Mouse (Mus musculus) ovary, postnatal 14 days (tissue): ENCODE results near the gene Pin1.
"Not testable (repeated sequence)": the region's sequence is repeated elsewhere in the genome, so short reads cannot be mapped to it uniquely, and the experiment has no call there.

Experiments used
- DNase-seq: peaks from one replicate; pipeline ENCODE4 v3.0.0; 2022; ENCODE audit warnings: low spot score

Pin1 gene

DNA sequence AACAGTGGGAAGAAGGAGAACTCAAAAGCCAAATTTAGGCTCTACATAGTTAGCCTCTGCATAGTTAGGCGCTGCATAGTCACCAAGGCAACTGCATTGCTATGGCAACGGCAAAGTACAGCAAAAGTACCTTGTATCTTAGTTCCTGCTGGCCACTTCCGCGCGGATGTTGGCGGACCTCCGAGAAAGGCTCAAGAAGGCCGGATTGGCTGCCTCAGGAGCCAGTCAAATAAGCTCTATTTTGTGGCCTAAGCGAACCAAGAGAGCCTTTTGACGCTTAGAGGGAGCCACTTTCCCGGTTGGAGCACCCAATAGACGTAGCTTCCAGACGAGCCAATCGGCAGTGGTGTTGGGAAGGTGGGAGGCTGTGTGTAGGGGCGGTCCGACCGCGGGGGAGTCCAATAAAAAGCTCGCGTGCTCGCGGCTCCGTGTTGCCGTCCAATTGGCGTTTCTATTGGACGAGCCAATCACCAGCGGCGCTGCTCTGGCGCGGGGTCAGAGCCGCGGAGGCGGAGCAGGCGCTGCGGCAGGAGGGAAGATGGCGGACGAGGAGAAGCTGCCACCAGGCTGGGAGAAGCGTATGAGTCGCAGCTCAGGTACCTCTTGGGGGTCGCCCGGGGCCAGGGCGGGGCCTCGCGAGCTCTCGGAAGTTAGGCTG, at the start of gene Pin1:
Gene Pin1 (plus strand): TSS at position 494 of the 658 bp plus-strand sequence.
- DNase-seq: peak; percentile 95

DNA sequence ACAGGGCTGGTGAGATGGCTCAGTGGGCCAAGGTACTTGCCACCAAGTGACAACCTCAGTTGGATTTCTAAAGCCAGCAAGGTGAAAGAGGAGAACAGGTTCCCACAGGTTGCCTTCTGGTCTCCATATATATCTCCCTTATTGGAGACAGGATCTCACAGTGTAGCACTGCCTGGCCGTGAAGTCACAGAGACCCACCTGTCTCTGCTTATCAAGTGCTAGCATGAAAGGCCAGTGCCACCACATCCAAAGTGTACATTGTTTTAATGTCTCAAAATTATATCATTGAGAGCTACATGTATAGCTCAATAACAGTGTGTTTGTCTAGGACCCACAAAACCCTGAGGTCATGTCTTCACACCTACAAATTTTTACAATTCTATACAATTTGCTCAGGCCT, 45.6 kb upstream of the Pin1 start:
- no peak for DNase-seq

DNA sequence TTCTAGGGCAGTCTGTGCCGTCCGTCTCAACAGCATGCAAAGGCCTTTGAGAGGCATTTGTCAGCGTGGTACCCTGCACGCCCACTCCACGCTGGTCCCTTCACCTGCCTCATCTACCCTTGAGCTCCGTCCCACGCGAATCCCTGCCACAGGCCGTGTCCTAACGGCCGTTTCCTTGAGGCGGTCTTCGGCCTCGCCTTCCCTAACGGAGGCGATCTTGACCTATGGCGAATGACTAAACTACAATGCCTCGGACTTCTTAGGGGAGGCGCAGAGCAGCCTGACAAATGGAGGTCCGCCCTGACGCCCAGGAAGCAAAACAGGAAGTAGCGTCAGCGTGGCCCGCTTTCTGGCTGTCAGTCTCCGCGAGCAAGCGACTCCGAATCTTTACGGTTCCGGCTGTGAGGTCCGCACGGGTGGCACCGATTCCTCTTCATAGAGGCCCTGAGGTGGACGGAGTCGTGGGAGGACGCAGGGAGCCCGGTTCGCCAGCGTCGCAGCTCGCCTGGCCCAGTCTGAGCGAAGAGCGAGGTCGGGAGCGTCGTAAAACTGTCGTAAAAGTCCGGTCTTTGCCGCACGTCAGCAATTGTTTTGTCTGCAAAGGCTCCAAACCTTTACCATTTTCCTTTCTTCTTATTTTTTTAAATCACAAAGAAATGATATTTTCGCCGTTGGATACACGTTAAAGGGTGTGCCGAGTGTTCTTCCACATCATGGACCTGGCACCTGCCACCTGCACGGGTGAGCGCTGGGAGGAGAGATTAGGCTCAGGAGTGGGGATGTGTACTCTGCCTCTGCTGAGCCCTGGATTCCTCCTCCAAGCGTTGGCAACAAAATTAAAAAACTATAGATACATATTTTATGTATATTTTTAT, 44.6 kb upstream of the Pin1 start:
- DNase-seq: peak; percentile 76

DNA sequence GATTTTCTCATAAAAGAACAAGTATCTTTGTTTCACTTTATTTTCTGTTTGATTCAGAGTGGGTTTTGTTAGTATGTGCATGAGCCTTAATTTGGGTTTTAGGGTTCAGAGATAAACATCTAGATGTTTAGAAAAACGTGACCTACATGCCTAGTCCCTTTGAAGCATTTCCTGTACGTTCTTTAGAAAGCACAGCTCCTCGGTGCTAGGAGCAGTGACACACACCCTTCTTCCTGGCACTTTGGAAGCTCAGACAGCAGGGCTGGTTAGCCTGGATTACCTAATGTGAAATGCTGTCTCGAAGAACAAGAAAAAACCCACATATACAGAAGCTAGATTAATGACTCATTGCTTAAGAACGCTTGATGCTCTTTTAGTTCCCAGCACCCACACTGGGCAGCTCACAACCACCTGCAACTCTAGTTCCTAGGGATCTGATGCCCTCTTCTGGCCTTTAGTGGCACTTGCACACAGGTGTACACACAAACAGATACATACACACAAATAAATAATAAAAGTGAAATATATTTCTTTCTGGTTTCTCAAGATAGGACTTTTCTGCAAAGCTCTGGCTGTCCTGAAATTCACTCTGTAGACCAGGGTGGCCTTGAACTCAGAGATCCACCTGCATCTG, 41.9 kb upstream of the Pin1 start:
- no peak for DNase-seq

DNA sequence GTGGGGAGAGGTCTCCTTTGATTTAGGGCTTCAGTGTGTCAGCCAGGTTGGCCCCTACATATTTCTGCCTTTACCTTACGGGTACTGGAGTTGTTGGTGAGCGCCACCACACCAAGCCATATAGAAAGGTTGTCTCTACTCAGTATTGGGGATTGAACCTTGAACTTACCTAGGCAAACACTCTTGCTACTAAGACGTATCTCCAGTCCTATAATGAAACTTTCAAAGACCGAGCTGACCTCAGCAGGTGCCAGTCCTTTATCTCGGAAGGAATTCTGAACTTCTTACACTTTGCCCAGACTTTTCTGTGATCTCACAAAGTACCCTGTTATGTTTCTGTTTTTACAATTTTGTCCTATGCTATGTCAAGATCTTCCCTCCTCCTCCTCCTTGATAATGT, 39.9 kb upstream of the Pin1 start:
- no peak for DNase-seq

DNA sequence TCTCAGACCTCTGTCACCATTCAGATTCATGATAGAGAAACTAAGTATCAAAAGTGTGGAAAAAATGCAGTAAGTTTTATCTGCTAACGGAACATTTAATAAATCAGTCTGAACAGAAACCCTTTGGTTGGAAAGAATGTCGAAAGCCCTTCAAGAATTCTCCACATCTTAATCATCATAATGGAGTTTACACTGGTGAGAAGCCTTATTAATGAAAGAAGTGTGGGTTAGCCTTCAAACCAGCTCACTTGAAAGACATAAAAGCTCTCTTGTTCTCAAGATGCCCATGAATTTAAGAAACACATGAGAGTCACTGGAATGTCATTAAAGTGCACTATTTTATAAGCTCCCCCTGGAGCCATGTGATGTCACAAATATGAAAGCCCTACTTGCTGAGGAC, 35.2 kb upstream of the Pin1 start:
- no peak for DNase-seq

DNA sequence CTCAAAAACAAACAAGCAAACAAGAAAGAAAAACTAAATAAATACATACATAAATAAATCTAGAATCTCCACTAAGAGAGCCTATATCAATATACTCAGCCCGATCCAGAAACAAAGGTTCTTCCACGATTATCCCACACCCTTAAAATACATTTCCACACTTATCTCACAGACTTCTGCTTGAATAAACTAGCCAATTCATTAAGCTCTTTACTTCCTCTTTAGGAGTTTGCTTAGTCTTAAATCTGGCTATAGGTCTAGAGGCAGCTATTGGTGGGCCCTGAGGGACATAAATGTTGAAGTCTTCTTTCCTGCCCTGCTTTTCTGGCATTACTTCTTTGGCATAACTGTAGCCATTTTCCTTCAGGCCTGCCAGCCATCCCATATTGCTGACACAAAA, 20.6 kb upstream of the Pin1 start:
- no peak for DNase-seq

DNA sequence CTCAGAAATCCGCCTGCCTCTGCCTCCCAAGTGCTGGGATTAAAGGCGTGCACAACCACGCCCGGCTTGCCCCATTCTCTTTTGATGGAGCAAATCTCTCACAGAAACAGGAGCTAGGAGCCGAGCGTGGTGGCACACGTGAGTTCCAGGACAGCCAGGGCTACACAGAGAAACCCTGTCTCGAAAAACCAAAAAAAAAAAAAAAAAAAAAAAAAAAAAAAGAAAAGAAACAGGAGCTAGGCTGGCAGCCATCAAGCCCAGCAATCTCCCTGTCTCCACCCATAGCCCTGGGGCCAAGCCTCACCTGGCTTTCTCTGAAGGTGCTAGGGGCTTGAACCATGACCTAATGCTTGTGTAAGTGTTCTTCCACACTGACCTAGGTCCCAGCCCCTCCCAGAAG, 16.2 kb upstream of the Pin1 start:
- DNase-seq: not testable (repeated sequence)

DNA sequence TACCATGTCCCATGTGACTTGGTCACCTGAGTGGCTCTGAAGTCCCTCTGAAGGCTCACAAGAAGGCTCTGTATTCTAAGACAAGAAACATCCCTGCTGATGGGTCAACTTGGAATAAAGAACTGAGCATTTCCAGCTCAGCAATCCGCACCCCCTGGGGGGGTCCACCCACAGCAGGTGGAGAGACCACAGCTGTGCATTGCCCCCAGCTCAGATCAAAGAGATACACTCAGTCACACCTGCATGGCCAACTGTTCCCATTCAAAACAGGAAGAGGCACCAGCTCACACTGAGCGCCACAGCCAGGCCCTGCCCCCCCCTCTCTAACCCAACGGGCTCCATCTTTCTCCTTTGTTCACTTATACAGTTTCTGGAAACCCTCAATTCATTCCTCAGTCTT, 15.6 kb upstream of the Pin1 start:
- no peak for DNase-seq

DNA sequence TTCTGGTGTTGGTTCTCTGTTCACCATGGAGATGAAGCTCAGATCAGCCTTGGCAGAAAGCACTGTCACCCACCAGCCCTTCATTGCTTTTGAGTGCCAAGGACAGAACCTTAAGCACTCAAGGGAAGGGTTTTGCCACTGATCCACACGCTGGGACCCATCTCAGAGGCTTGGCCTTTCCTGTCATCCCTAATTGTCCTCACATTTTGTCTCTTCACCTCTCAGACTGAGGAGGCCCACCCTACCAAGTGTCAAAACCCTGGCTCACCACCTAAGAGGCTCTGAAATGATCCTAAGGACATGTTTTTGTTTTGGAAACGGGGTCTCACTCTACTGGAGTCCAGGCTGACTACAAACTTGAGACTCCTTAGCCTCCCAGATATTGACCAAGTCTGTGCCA, 15.1 kb upstream of the Pin1 start:
- no peak for DNase-seq

DNA sequence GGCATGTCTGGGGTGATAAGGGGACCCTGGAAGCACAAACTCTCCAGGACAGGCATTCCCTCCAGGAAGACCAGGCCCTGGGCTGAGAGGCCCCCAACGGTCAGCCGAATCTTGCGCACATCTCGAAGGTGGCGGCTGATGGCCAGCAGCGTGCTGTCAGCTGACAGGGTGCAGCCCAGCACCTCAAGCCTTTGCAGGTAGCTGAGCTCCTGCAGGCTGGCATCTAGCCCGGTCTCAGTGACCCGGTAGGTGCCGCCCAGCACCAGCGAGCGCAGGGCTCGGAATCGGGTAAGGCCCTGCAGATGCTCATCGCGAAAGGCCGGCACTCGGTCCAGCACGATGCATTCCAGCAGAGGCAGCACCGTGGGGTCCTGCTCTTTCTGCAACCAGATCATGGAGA, 13.3 kb upstream of the Pin1 start:
- DNase-seq: no peak

DNA sequence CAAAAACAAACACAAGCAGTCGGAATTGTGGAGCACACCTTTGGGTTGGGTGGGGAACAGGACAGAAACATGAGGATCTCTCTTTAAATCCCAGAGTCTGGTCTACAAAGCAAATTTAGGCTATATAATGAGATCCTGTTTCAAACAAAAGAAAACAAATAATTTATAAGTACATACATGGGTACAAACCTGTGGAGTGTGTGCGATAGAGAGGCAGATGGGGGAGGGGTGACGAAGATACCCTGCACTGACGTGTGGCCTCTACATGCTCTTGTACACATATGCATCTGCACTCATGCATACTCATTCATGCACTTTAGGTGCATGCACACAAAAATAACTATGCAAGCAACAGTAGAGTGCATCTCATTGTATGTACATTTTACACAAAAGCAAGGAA, 12.4 kb upstream of the Pin1 start:
- no peak for DNase-seq

DNA sequence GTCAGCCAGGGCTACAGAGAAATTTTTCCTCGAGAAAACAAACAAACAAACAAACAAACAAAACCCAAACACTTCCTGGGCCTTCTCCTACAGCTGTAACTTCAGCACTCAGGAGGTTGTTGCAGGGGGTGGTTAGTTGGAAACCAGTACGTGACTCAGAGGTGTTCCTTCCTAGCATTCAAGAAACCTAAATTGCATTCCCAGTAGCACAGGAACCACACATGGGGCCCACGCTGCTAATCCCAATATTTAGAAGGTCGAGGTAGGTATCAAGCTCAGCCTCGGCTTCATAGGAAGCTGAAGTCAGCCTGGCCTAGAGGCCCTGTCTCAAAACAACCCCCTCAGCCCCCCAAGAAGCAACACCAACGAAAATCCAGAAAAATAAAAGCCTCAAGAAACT, 10.4 kb upstream of the Pin1 start:
- DNase-seq: no peak

DNA sequence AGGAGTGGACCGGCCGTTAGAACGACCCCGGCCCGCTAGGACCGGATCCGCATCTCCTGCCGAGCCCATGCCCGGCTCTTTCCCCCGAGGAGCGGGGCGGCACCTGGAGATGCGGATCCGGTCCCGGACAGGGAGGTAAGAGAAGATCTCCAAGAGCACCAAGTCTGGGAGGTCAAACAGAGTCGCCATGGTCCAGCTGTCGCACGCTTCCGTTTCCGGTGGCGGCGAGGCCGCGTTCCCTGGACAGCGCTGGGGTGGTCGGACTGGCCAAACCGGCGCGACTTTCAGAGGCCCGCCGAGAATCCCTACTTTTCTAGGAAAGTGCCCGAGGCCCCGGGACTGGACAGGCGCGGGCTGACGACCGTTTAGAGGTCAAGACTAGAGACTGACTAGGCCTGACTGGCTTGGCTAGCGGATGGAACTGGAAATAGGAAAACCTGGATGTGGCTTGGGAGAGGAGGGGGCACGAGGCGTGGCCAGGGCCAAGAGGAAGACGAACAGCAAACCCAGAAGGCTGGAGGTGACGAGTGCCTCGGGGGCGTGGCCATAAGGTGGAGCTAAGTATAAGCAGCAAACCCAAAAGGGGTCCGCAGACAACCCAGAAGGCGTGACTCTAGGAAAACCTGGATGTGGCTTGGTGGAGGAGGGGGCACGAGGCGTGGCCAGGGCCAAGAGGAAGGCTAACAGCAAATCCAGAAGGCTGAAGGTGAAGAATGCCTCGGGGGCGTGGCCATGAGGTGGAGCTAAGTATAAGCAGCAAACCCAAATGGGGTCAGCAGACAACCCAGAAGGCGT, 9.6 kb upstream of the Pin1 start, which contains the start of gene Ubl5:
Gene Ubl5 (plus strand): TSS at position 778 of the 795 bp plus-strand sequence.
- DNase-seq: peak; percentile 61

DNA sequence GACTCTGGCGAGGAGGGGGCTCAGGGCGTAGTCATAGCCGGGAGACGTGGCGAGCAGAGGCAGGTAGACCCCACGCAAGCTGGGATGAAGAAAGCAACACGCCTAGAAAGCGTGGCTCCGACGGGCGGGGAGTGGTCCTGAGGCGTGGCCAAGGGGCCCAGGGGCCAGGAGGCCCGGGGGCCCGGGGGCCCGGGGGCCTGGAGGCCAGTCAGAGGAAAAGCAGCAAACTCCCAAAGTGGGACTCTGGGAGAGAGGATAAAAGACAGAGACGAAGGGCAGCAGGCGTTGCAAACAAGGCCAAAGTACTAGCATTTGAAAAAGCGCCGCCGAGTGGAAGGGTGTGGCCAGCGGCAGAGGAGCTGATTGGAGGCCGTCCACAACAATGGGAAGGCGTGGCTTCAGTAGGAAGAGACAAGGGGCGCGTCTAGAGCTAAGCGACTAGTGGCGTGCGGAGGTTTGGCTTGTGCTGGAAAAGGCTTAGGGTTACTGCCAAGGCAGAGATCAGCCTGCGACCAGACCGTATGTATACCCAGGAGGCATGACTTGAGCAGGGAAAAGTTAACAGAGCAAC, 8.9 kb upstream of the Pin1 start:
- peak; percentile 72 for DNase-seq

DNA sequence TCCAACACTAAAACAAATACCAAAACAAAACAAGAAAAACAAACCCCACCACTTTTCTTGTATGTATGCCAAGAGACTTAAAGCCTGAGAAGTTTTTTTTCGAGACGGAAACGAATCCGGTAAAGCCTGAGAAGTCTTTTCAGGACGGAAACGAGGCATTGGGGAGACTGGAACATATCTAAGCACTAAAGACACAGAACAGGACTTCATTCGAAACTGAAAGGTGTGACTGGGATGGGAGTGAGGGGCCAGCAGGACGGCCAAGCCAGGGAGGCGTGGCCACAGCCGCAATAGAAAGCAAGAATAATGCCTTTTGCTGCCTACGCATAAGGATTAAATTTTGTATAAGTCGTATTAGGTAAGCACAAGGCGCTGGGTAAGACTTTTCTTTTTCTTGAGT, 8.1 kb upstream of the Pin1 start:
- no peak for DNase-seq

DNA sequence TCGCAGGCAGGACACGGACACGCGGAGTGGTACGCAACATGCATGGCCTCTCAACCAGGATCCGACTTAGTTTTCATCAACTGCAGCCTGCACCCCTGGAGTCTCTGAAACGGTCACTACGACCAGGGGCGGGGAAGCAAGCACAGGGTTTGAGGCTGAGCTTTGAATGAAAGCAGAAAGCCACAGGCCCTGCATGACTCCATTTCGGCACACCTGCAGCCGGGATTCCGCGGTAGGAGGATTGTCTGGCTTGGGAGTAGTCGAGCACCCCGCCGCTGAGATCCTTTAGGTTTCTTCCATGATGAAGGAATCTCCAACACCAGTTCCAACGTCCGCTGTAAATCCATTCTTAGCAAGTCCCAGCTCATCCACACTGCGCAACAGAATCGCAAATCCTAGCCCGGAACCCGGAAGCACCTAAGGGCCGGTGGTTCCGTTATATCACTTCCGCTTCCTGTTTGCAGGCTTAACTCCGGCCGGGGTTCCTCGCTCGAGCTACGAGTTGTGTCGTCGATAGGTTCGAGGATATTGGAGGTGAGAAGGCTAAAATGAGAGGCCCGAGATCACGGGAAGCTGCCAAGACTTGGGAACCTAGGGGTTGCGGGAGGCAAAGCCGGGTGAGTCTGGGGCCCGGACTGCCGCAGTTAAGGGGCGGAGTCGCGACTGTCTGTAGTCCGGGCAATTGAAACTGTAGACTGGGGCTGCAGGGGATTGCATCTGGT, 7.4 kb upstream of the Pin1 start, which contains the start of gene Fbxl12:
Gene Fbxl12 (minus strand): TSS at position 408 of the 722 bp plus-strand sequence.
- DNase-seq: peak; percentile 61

DNA sequence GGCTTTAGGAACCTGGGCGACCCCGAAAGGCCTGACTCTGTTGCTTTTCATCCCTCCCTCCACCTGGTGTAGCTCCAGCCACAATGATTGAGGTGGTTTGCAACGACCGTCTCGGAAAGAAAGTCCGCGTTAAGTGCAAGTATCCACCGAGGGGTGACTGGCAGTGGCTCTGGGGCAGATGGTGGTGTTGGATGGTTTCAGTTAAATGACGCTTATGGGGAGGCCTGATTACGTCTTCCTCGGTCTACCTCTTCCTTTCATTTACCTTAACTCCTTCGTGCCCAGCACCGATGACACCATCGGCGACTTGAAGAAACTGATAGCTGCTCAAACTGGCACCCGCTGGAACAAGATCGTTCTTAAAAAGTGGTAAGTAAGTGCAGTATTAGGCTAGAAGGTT, 6.8 kb upstream of the Pin1 start:
- DNase-seq: no peak

DNA sequence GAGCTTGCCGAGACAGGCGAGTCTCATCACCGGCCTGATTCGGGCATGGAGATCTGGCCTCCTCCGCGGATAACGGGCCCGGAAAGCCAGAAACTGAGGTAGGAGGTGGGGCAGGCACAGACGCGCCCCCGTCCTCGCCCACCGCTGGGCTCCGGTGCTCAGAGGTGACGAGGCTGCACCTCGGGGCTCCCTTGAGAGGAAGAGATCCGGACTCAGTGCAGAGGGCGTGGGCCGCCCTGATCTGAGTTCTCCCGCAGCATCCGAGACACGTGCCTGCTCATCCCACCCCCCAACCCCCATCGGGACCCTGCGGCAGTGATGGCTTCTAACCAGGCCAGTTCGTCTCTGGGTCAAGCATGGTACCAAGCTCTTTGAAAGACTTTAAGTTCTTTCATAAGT, 364 bp downstream of the Pin1 start:
- DNase-seq: no peak

DNA sequence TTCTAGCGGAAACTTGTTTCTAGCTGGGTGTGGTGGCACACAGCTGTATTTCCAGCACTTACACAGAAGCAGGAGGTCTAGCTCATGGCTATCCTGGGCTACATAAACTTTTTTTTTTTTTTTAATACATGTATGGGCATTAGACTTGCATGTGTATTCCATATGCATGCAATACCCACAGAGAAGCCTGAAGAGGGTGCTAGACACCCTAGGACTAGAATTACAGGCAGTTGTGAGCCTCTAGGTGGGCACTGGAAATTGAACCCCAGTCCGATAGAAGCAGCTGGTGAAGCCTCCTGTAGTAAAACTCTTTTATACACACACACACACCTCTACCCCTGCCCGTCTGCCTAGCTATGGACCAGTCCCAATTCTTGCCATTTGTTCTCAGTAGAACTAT, 2.0 kb downstream of the Pin1 start:
- DNase-seq: no peak

DNA sequence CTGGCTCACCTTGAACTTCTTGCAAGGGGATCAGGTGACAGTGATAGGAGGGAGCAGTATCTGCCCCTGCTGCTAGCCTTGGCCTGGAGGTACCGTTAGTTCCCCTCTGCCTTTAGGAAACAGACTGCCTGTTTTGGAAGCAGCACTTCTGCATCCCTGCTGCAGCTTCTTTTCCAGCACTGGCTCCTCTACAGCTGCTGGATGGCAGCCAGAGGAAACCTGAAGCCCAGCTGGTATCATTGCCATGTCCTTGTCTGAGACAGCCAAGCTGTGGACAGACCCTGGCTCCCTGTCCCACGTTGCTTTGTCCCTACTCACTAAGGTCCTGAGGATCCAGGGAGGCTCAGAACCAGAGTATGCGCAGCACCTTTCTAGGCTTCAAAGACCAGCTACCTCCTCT, 5.7 kb downstream of the Pin1 start:
- DNase-seq: no peak
